Mouse (Mus musculus): ENCODE results near the gene Arl4c. TPM values are rescaled to one million over a fixed set of nuclear protein-coding genes. Genes with fewer than 3 reads are reported as not detected.

Arl4c gene
- polyA plus RNA-seq, 1 experiment from 2014 or later, result 11.8 TPM

DNA sequence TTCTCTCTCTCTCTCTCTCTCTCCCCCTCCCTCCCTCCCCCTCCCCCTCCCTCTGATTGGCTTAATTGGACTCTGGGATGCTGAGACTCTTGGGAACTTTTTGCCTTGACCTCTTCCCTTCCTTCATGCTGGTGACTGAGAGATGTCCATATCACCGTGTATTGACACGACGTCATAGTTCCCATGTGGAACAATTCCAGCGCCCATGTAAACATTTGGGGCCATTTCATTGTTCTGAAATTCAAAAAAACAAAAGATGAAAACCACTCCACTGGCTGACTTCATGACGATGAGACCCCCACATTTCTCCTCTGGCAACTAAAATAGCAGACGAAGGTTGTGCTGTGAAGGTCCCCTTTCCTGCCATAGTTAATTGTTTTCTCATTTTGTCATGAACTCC is 69.2 kb downstream of the Arl4c start:
- Histone ChIP-seq H3K27ac (ENCODE audit: low read depth, low read length) (no peak overlapping the region), H3K4me3 (ENCODE audit: low read depth, low read length) (no peak overlapping the region), H3K27me3 (ENCODE audit: control insufficient read depth, insufficient read depth, low read length) (no peaks in the 10 kb centered on the region), H3K4me2 (ENCODE audit: low read depth) (no peak overlapping the region), H3K4me1 (ENCODE audit: control insufficient read depth, insufficient read depth, low read length) (no peaks in the 10 kb centered on the region), H3K36me3 (ENCODE audit: control insufficient read depth, insufficient read depth, low read length) (no peaks in the 10 kb centered on the region), H3K9me3 (ENCODE audit: control insufficient read depth, low read length) (no peaks in the 10 kb centered on the region), H3K9ac (ENCODE audit: low read length) (no peak overlapping the region)
- 87% methylated on average over 6 of the region's 6 CpGs for WGBS
- DNase-seq (ENCODE audit: low spot score), result no peak
- ATAC-seq (ENCODE audit: insufficient read depth, low FRiP score, low TSS enrichment), result no peak

- no peak for DNase-seq (ENCODE audit: low spot score)
- no peak for ATAC-seq (ENCODE audit: insufficient read depth, low FRiP score, low TSS enrichment)
- H3K4me1 ChIP-seq (ENCODE audit: control insufficient read depth, insufficient read depth, low read length), result no peaks in the 10 kb centered on the region
- no peak overlapping the region for H3K4me3 ChIP-seq (ENCODE audit: low read depth, low read length)
- WGBS, result 33% methylated on average over 2 of the region's 2 CpGs
- no peaks in the 10 kb centered on the region for H3K27me3 ChIP-seq (ENCODE audit: control insufficient read depth, insufficient read depth, low read length)
- H3K9ac ChIP-seq (ENCODE audit: low read length), result no peak overlapping the region
- no peak overlapping the region for H3K27ac ChIP-seq (ENCODE audit: low read depth, low read length)
- no peak overlapping the region for H3K4me2 ChIP-seq (ENCODE audit: low read depth)
- H3K9me3 ChIP-seq (ENCODE audit: control insufficient read depth, low read length), result no peaks in the 10 kb centered on the region
- no peaks in the 10 kb centered on the region for H3K36me3 ChIP-seq (ENCODE audit: control insufficient read depth, insufficient read depth, low read length)
Observed at GRCm38 (mm10) chr1:88629966-88630488, 72.0 kb downstream of the Arl4c start.

DNA sequence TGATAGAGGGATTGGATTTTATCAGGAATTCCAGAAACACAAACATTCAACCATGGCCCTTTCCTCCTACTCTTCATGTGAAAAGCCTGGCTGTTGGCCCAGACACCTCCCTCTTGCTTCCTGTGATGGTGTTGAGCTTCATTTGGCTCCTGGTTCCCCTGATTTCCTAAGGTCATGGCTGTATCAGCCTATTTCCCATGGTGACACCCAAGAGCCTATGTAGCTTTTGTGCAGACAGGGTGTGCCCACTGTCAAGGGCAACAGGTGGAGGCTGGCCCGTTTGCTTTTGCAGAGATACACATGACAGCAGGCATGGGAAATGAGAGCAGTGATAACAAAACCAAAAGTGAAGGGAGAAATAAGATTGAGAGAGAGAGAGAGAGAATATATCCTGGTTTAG is 76.8 kb downstream of the Arl4c start:
- WGBS, result 76% methylated on average over 1 of the region's 1 CpGs
- H3K4me3 ChIP-seq (ENCODE audit: low read depth, low read length), result no peak overlapping the region
- H3K4me1 ChIP-seq (ENCODE audit: control insufficient read depth, insufficient read depth, low read length), result 0 out of 2 replicates have a peak, but pooled peaks cover 3% of the 10 kb centered on the region
- no peaks in the 10 kb centered on the region for H3K36me3 ChIP-seq (ENCODE audit: control insufficient read depth, insufficient read depth, low read length)
- no peak overlapping the region for H3K4me2 ChIP-seq (ENCODE audit: low read depth)
- no peak overlapping the region for H3K9ac ChIP-seq (ENCODE audit: low read length)
- no peaks in the 10 kb centered on the region for H3K9me3 ChIP-seq (ENCODE audit: control insufficient read depth, low read length)
- no peak for DNase-seq (ENCODE audit: low spot score)
- no peak for ATAC-seq (ENCODE audit: insufficient read depth, low FRiP score, low TSS enrichment)
- no peaks in the 10 kb centered on the region for H3K27me3 ChIP-seq (ENCODE audit: control insufficient read depth, insufficient read depth, low read length)
- no peak overlapping the region for H3K27ac ChIP-seq (ENCODE audit: low read depth, low read length)

- H3K9ac ChIP-seq (ENCODE audit: low read length), result no peak overlapping the region
- WGBS, result 84% methylated on average over 4 of the region's 4 CpGs
- no peaks in the 10 kb centered on the region for H3K36me3 ChIP-seq (ENCODE audit: control insufficient read depth, insufficient read depth, low read length)
- DNase-seq (ENCODE audit: low spot score) (no peak), ATAC-seq (ENCODE audit: insufficient read depth, low FRiP score, low TSS enrichment) (no peak)
- no peaks in the 10 kb centered on the region for H3K27me3 ChIP-seq (ENCODE audit: control insufficient read depth, insufficient read depth, low read length)
- H3K27ac ChIP-seq (ENCODE audit: low read depth, low read length), result no peak overlapping the region
- H3K9me3 ChIP-seq (ENCODE audit: control insufficient read depth, low read length), result no peaks in the 10 kb centered on the region
- no peak overlapping the region for H3K4me2 ChIP-seq (ENCODE audit: low read depth)
- H3K4me1 ChIP-seq (ENCODE audit: control insufficient read depth, insufficient read depth, low read length), result 0 out of 2 replicates have a peak, but pooled peaks cover 3% of the 10 kb centered on the region
- H3K4me3 ChIP-seq (ENCODE audit: low read depth, low read length), result no peak overlapping the region
Observed at GRCm38 (mm10) chr1:88624376-88624775, 77.6 kb downstream of the Arl4c start.

- H3K4me1 ChIP-seq (ENCODE audit: control insufficient read depth, insufficient read depth, low read length), result 0 out of 2 replicates have a peak, but pooled peaks cover 3% of the 10 kb centered on the region
- ATAC-seq (ENCODE audit: insufficient read depth, low FRiP score, low TSS enrichment) (no peak), DNase-seq (ENCODE audit: low spot score) (no peak)
- H3K9me3 ChIP-seq (ENCODE audit: control insufficient read depth, low read length), result no peaks in the 10 kb centered on the region
- H3K9ac ChIP-seq (ENCODE audit: low read length), result no peak overlapping the region
- H3K4me2 ChIP-seq (ENCODE audit: low read depth), result no peak overlapping the region
- 65% methylated on average over 8 of the region's 8 CpGs for WGBS
- no peaks in the 10 kb centered on the region for H3K27me3 ChIP-seq (ENCODE audit: control insufficient read depth, insufficient read depth, low read length)
- no peaks in the 10 kb centered on the region for H3K36me3 ChIP-seq (ENCODE audit: control insufficient read depth, insufficient read depth, low read length)
- no peak overlapping the region for H3K27ac ChIP-seq (ENCODE audit: low read depth, low read length)
- no peak overlapping the region for H3K4me3 ChIP-seq (ENCODE audit: low read depth, low read length)
Observed at GRCm38 (mm10) chr1:88623541-88624115, 78.4 kb downstream of the Arl4c start.

Other genes starting within 250 kb of the Arl4c start
- not detected in 2 replicates for gene Glrp1, start 192.2 kb downstream of the Arl4c start, polyA plus RNA-seq (2014; fragmentation: Nextera tagmentation; extraction: Ambion mirVana)

Measured in neural tube, embryonic 11.5 days (tissue).